Mouse (Mus musculus) heart, postnatal 14 days (tissue): ENCODE measurements around the gene Inpp5a. TPM values are rescaled to one million over a fixed set of nuclear protein-coding genes. Genes with fewer than 3 reads are reported as not detected.

ENCODE experiments used
- DNase-seq, 2 experiments: peaks; one replicate each; pipeline ENCODE4 v3.0.0; 2021 to 2022
- intact Hi-C: fragments of 180-260 bp; cut with DNase I; formaldehyde crosslinking; loops from one replicate; pipeline ENCODE4 v1.15.1; 2025
- long read RNA-seq, 2 experiments: library from polyadenylated mRNA; stranded (forward); transcript quantifications; one replicate each; pipeline ENCODE4 v2.0.0; 2021
- total RNA-seq, 2 experiments: library from RNA; stranded (reverse); gene quantifications; 2 replicates each; pipeline ENCODE4 v1.2.3; 2021

Inpp5a gene
- total RNA-seq: 100 to 1,000 TPM; 201 to 215 TPM
- long read RNA-seq, experiment 1, transcript Inpp5a-203 (16 exons, 2,826 nt): major isoform, 376 of 440 reads
- long read RNA-seq, experiment 1, transcript Inpp5a-201 (16 exons, 2,774 nt): minor isoform, 21 of 440 reads
- long read RNA-seq, experiment 1, partial matches to known transcripts: 18 of 440 reads
- long read RNA-seq, experiment 1, other reads (novel, unspliced or antisense): 25 of 440 reads
- long read RNA-seq, experiment 2, transcript Inpp5a-201 (16 exons, 2,774 nt): minor isoform, 16 of 348 reads
- long read RNA-seq, experiment 2, transcript Inpp5a-203 (16 exons, 2,826 nt): major isoform, 304 of 348 reads
- long read RNA-seq, experiment 2, partial matches to known transcripts: 14 of 348 reads
- long read RNA-seq, experiment 2, other reads (novel, unspliced or antisense): 14 of 348 reads

DNA sequence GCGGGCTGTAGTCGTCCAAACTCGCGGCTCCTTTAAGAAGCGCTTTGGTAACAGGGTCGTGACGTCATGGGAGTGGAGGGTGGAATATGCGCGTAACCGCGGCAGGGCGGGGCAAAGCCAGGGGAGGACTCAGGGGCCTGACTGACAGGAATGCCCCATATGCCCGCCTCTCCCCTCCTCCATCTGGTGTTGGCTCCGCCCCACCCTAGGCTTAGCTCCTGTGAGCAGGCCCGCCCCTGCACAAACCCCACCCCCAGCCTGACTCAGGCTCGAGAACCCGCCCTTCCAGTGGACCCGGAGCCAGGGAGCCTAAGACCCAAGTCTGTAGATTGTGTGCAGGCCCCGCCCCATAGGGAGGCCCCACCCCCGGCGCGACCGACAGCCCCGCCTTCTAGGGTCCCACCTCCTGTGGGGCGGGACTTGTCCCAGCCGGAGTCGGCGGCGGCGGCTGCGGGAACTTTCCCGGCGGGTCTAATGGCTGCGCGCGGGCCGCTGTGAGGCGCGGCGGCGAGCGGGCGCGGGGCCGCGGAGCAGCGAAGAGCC lies at the start of gene Inpp5a:
Gene Inpp5a (plus strand): TSS at position 440 of the 543 bp plus-strand sequence.
- intact Hi-C loops: loop anchor here (1.0 to 5.0 kb wide), 3 partner anchors 22 to 171 kb away; partner anchors contain the start of gene Pwwp2b
- DNase-seq: peak; percentile 99

DNA sequence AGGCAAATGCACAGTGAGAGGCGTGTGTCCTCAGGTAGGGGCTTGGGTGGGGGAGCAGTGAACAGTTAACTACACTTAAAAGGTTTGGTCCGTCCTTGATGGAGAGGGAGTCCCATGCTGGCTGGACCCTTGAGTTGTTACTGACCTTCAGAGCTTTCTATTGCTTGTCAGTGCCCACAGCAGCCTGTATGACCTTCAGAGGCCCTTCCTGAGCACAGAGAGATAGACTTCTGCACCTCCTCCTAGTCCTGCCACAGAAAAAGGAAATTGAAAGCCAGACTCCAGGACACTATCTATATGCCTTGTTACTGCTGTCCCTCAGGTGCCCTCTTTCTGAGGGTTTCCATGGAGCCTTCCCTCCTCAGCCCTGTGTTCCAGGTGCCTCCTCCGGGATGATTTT lies 49.7 kb upstream of the Inpp5a start:
- intact Hi-C loops: no loop called here
- no peak for DNase-seq

DNA sequence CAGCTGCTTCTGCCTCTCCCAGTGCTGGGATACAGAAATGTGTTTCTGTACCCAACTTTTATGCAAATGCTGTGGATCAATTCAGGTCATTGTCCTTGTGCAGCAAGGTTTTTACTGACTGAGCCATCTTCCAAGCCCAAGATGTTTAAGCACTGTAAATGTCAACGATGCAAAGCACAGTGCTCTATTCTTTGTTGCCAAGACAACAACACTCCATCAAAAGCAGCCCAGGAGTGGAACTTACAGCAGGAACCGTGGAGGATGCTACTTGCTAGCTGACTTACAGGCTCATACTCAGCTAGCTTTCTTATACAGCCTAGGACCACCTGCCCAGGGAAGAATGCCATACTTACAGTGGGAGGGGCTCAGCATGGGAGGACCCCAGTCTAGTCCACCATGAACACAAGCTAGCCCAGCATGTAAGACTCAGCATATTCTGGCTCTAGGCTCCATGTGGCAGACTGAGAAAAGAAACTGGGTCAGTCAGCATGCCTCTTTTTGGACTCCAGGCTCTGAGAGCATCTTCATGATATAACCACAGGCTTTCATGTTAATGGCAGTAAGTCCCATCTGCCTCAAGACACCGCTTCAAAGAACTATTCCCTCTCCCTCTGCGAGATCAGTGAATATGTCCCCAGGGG lies 47.8 kb upstream of the Inpp5a start:
- DNase-seq: no peak
- intact Hi-C loops: no loop called here

- DNase-seq: no peak
- intact Hi-C loops: no loop called here
These were observed 46.1 kb upstream of the Inpp5a start for GRCm38 (mm10) chr7:139342809-139343208.

DNA sequence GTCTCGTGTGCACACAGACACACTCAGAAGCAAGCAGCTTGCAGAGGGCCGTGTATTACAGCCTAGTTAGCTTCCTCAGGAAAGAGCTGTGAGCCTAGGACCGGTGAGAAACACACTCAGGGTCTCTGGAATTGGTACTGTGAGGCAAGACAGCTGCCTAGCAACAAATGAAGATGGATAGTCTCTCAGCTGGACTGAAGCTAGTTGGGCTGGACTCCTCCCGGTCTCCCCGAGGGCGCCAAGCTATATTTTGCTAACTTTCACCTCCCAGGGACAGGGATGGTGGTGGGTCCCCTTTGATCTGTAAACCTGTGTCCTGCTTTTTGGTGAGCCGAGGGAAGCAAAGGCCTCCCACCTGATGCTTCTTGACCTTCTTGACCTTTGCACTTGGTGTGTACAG lies 41.9 kb upstream of the Inpp5a start:
- intact Hi-C loops: no loop called here
- no peak for DNase-seq

GRCm38 (mm10) chr7:139350606-139351005 lies 38.3 kb upstream of the Inpp5a start:
- intact Hi-C loops: no loop called here
- no peak for DNase-seq

DNA sequence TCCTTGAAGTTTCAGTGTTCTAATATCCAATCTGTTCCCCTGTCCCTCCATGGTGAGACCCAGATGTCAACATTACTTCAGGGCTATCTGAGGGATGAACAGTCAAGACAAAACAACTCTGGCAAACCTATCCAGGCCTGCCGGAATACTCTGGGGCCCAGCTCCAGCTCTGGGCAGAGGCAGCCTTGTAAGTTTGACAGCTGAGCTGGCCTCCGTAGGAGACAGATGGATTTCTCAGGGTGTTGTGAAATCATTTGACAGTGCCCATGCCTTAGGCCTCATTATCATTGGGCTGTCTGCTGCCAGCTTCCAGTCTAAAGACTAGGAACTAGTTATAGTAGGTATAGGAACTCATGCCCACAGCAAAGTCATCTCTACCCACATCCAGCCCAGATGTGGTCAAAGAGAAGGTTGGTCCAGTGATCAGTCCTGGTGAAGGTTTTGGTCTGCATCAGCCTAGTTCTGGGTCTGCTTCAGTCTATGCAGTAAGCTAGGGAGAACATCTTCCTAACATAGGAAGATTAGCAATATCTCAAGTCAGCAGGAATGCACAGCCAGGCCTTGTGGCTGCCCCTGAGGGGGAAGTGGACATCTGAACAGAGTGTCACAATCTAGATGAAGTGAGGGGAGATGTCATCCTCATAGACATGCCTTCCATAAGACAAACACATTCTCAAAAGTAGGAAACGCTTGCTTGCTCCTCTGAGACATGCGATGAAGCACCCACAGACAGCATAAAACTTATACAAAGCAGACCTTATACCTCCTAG lies 34.4 kb upstream of the Inpp5a start:
- intact Hi-C loops: no loop called here

DNA sequence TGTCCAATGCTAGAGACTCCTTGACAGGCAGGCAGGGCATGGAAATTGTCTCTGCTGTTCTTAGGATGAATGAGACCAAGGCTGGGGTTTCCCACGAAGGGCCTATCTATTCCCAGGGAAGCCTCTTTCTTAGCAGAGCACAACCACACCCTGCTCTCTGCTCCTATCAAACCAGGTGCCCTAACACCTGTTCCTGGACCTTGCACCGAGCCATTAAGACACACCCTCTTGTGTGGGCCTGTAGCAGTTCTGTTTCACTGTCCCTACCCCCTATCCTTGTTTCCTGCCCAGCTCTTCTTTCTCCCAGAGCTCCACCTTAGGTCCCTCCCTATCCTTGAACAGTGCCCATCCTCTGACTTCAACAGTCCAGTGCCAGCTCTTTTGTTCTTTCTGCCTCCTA lies 31.9 kb upstream of the Inpp5a start:
- intact Hi-C loops: no loop called here
- DNase-seq: no peak

More for the DNA sequence above, 34.4 kb upstream of the Inpp5a start:
- no peak for DNase-seq

DNA sequence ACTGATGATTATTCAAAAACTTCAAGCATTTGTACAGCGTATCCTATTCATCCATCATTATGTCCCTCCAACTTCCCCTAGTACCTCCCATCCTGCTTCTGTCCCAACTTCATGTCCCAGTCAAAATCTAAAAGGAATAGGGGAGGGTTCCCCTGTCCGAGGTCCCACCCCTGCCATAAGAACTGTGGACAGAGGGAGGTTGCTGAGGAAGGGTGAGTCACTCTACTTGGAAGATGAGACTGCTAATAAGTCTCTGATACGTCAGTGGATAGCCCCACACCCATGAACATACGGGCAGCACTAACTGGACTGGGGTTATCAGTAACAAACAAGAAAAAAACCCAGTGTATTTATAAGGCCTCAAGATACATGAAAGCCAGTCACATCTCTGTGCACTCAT lies 29.0 kb upstream of the Inpp5a start:
- DNase-seq: no peak
- intact Hi-C loops: no loop called here

- intact Hi-C loops: no loop called here
- no peak for DNase-seq
These were observed 27.9 kb upstream of the Inpp5a start for GRCm38 (mm10) chr7:139360890-139361559.

DNA sequence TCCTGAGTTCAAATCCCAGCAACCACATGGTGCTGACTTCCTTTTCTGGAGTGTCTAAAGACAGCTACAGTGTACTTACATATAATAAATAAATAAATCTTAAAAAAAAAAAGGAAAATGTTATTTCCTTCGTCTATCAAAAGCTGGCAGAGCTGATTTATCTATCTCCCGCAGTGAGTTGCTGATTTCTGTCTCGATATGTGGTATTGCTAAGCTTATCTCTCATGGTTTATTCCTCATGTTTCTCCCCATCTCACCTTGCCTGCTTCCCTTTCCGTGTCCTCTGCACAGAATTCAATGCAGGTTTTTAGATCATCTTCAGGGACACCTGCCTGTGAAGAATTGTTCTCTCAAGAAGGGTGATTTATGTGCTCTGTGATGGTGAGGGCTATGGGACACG lies 27.1 kb upstream of the Inpp5a start:
- intact Hi-C loops: no loop called here
- DNase-seq: no peak

DNA sequence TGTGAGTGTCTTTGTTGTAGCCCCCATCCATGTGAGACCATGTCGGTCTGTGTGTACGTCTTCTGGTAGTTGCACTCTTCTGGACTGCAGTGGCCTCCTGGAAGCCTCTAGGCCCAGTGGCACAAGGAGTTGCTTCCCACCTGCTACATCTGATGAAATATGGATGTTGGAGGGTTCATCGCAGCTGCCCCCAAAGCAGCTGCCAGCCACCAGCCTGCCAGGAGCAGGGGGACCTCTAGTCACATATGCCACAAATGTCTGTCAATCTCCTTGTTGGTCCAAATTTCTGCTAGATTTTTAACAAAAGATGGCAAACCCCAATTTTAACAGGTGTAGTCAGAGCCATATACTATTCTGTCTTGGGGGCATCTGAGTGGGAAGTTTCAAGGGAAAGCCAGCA lies 26.4 kb upstream of the Inpp5a start:
- intact Hi-C loops: no loop called here
- DNase-seq: no peak

DNA sequence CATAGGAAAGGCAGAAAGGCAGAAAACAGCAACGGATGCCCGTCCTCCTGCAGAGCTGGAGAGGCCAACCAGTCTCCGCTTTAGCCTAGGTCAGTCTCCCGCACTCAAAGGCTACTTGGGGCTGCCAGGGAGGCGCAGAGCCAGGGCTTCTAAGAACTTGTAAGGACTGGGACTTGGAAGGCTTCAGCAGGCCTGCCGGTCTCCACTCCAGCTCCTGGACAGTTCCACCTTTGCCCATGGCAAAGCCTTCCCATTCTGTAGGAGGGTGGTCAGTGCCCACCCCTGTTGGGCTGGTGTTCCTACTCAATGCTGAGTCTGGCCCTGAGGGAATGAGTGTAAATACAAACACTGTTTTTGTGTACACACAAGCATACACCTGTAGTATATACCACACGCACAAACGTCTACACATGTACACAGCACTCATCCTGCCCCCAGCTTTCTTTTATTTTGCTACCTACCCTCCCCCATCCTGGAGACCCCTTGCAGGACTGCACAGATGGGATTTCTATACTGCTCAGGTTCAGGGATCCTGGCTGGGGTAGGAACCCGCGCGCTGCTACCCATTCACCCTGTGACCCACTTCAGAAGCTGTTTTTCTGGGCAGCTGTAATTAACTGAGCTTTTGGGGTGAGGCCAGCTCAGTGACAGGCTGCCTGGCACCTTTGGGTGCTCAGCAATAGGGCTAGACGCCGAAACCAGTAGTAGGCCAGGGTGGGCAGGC lies 25.5 kb upstream of the Inpp5a start:
- peak in 1 of 2 experiments; percentile 49 for DNase-seq
- intact Hi-C loops: loop anchor here (2.0 kb wide), 1 partner anchor 55 kb away; no protein-coding TSS in a partner anchor

DNA sequence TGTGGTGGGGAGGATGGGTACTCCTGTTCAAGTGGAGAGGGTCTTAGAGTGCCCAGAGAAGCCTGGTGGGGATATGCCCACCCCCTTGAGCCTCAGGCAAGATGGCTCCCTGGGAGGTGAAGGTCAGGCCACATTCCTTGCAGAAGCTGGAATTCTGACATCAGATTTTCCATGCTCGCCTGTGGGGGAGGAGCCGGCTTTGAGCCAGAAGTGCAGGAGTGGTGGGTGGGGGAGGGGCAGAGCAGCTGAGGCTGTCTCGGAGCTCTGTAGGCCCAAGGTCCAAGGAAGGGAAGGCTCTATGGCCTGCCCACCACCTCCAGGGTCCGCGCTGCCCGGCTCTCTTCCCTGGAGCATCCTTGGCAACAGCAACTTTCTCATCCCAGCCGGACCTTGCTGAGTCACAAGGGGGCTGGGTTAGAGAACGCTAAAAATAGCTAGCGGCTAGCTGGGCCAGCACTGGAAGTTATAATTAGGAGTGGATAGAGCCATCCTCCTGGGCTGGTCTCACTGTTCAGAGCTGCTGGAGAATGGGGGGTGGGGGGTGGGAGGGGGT lies 24.8 kb upstream of the Inpp5a start:
- intact Hi-C loops: loop anchor here (2.0 kb wide), 1 partner anchor 55 kb away; no protein-coding TSS in a partner anchor

DNA sequence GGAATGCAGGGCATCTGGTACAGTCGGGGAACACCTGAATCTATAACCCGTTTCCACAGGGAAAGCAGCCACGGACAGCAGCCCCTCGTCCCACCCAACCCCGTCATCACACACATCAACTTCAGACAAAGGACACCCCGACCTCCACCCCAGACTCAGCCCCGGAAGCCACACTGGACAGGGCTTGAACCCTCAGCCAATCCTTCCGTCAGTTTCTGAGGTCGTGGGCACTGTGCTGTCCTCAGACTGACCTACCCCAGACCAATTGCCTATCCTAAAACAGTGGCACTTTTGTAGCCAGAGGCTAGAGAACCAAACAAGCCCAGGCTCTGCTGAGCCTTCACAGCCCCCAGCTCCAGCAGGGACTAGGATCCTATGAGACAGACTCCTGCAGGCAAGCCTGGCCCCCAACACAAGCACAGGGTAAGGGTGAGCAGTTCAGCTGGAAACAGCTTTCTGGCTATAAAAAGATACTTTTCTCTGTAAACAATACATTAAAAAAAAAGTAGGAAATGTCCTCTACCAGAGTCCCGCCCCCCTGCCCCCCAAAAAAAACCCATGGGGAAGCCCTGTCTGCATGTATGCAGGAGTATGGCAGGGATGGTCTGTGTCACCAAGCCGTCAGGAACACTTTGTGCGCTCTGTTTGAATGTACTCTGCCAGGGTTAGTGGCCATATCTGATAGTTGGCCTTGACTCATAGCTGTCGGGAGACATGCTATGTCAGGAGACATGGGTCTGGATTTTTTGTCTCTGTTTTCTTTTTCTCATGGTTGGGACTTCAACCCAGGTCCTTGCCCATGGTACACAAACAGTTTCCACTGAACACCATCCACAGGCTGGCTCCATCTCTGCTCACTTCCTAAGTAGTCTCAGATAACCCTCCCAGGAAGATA lies 23.7 kb upstream of the Inpp5a start:
- DNase-seq: peak in 1 of 2 experiments; percentile 29
- intact Hi-C loops: loop anchor here (2.0 kb wide), 1 partner anchor 56 kb away; no protein-coding TSS in a partner anchor

More for the DNA sequence above, 24.8 kb upstream of the Inpp5a start:
- peak; percentile 79 to 83 for DNase-seq

GRCm38 (mm10) chr7:139366131-139366530 lies 22.8 kb upstream of the Inpp5a start:
- intact Hi-C loops: loop anchor here (1.0 kb wide), 1 partner anchor 23 kb away; the partner anchor contains the start of gene Inpp5a
- no peak for DNase-seq

DNA sequence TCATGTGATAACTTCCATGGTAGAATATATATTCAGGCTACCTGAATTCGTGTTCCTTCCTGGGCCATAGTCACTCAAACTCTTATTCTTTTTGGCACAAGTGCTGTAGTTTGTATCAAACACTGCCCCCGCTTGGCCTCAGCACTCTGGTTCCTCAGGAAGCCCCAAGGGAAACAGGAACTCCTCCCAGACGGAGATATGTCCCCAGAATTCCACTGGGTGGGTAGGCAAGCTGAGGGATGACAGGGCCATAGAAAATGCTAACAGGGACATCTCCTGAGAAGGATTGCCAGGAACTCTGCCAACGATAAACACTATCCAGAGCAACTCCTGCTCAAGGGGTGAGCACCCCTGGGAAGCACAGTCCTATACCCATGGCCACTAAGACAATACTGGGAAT lies 22.4 kb upstream of the Inpp5a start:
- intact Hi-C loops: loop anchor here (1.0 kb wide), 1 partner anchor 23 kb away; the partner anchor contains the start of gene Inpp5a
- DNase-seq: peak; percentile 45 to 50

- intact Hi-C loops: no loop called here
- DNase-seq: peak; percentile 47 to 72
These were observed 20.7 kb upstream of the Inpp5a start for GRCm38 (mm10) chr7:139368218-139368617.
